Mouse (Mus musculus) gastrocnemius, adult 8-10 months (tissue): ENCODE measurements at regions not wholly inside any gene's neighbourhood (a gene's known extent, or its start where the extent isn't known, plus 50 kb on each side); places are given as distances from the start of the nearest gene placed in this dataset.
A peak's percentile ranks its signal among the peaks of the same experiment; 100 is the strongest.

ENCODE experiments used
- DNase-seq, 2 experiments: peaks; one replicate each; pipeline ENCODE4 v3.0.0; 2022; ENCODE audit warnings: low spot score in 2 of 2

DNA sequence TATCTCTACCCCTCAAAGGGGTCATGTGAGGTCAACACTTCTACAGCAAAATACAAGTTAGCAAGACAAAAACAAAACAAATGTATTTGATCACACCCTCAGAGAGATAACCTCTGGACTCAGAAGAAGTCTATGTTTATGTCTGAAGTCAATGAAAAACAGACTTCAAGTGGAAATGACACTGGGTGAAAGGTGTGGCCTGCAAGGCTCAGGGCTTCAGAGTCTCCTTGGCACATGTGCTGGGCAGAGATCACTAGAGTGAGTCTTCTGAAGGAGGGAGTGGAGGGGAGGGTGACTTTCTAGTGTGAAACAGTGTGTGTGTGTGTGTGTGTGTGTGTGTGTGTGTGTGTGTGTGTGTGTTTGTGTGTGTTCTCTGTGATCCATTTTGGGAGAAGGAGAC lies 68.2 kb downstream of the Il12a start:
- no peak for DNase-seq

- DNase-seq: no peak
Observed at GRCm38 (mm10) chr3:68759375-68759774, 68.9 kb downstream of the Il12a start.

DNA sequence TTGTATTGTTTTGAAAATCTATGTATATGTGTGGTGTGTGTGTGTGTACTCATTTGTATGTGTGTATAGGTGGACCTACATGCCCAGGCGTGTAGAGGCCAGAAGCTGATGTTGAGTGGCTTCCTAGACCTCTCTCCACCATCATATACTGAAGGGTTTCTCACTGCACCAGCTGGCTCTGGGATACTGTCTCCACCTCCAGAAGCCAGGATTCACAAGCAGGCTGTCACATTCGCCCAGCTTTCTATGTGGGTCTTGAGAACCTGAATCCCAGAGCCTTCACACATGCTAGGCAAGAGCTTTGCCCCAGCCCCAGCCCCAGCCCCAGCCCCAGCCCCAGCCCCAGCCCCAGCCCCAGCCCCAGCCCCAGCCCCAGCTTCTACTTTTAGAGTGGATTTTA lies 70.4 kb downstream of the Il12a start:
- no peak for DNase-seq

- no peak for DNase-seq
Observed at GRCm38 (mm10) chr3:68761242-68761625, 70.8 kb downstream of the Il12a start.

DNA sequence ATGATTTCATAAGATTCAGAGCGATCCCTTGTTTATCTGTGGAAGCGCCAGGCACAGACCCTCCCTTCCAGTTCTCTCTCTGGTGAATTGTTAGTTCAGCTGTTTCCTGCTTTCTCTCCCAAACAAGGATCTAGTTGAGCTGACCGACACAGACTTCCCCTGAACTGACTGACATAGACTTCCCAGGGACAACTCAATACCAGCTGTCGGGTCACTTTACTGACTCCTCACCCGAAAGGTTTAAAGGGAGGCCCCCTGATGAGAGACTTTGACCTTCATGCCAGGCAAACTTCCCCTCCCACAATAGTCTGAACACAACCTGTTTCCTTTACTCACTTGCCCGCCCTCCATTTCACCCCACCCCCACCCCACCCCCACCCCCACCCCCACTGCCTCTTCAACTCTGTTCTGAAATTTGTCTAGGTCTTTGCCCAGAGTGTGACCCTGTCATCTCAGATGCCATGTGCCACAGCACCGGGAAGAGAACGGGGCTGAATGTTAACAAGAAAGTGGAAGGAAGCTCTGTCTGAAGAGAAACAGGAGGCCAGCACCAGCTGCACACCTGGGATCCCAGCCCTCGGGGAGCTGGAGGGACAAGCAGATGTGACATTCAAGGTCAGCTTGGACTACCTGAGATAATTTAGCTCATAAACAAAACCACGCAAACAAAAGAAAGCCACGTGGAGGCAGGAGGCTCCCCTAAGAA lies 71.3 kb downstream of the Il12a start:
- no peak for DNase-seq

DNA sequence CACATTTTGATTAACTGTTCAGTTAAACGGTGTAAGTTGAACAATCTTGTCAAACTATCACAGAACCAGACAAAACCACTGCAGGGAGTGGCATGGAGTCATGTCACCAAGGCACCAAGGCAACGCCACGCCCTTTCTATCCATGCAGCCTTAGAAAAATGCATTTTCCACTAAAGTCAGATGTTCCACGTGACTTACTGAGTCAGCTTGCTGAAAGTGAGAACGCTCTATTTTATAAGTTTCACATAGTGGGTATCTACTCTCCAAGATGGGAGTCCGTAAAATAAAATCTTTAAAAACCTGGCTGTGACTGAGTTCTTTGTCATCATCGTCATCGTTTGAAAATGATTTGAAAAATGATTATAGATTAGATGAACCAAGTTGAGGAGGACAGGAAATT lies 72.5 kb downstream of the Il12a start:
- DNase-seq: no peak

- DNase-seq: no peak
Observed at GRCm38 (mm10) chr3:68764336-68764735, 73.9 kb downstream of the Il12a start.

- DNase-seq: peak; percentile 60 to 67
Observed at GRCm38 (mm10) chr3:68764917-68765598, 74.6 kb downstream of the Il12a start.

DNA sequence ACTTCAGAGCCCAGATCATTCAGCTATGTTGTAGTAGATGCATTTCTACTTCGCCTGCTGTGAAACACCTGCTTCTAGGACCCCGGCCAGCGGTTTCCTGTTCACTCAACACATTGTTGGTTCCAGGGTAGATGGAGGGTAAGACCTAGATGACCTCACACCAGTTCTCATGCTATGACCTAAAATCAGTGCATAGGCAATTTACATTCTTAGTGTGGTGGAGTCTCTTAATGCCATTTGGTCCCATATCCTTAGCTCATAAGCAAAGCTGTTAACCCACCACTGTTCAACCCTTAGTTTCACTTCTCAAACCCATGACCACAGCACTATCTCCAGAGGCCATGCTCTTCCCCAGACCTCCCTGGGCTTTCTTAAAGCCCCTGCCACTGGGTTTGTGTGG lies 81.1 kb downstream of the Il12a start:
- no peak for DNase-seq

DNA sequence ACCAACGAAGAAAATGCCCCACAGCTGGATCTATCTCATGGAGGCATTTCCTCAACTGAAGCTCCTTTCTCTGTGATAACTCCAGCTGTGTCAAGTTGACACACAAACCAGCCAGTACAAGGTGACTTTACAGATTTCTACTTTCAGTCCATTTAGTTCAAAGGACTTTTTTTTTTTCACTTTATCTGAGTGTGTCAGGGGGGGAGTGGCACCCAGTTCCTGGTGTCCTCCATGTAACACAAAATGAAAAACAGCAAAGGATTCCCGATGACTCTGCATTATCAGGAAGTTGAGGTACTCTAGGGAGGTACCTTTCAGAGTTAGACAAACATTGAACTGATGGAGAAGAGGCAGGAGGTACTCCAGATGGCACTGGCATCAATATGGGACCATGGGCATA lies 87.4 kb downstream of the Il12a start:
- no peak for DNase-seq

DNA sequence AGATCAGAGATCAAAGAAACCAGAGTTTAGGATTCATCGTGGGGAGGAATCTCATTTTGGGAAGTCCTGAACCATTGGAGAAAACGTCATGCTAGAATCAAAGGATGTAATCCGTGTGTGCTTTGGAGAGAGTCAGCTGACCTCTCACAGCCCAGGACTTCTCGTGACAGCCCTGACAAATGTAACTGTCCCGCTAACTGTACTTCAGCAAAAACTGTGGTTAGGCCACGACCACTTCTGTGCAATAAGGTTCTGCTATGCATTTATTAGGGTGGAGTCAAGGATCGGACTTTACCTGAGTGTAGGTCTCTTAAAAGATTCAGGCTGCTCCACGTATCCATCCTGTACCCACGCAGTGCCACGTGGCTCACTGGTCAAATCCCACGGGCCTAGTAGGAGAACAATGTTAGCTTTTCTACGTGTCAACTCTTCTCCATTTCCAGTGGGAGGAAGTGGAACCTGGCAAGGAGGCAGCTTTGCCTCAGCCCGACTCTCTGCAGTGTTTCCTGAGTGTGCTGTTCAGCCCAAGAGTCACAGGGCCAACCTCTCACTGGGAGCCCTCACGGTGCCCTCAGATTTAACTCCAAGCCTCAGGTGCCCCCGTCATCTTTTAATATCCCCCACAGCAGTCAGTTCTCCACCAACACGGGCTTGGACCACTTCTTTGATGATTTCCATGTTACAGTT lies 88.1 kb downstream of the Il12a start:
- DNase-seq: no peak

DNA sequence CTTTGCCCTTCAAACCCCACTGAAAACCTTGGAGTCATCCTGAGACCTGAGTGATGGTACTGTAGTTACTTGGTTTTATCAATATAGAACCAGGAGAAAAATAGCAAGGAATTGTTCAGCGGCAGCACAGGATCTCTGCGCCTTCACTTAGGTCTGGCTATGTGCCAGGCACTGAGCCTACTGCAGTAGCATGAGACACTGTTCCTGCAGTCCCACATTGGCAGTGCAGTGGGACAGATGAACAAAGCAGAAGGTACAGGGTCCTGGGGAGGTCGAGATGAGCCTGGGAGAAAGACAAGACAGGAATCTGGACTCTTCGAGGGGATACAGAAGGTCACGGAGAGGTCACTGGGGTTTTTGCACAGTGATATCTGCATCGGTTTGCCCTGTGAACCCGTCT lies 88.5 kb upstream of the 1110032F04Rik start:
- DNase-seq: no peak

GRCm38 (mm10) chr3:68781466-68781865 lies 87.9 kb upstream of the 1110032F04Rik start:
- no peak for DNase-seq

- no peak for DNase-seq
Observed at GRCm38 (mm10) chr3:68782363-68782762, 87.0 kb upstream of the 1110032F04Rik start.

GRCm38 (mm10) chr3:68783666-68784416 lies 85.5 kb upstream of the 1110032F04Rik start:
- no peak for DNase-seq

DNA sequence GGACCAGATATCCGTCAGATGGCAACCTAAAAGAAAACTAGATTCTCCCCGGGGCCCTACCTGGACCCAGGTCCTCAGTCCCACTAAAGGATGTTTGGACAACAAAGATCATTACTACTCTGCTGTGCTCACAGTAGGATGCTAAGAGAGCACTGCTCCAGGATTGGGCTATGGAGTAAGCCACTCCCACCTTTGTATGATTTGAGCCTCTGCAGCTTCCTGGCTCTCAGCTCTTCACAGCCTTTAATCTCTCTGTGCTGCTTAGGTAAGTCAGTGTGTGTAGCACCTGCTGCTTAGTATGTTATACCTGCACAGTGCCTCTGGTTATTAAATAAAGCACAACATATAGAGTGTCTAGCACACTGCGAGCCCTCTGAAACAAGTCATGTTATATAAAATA lies 82.6 kb upstream of the 1110032F04Rik start:
- DNase-seq: no peak

DNA sequence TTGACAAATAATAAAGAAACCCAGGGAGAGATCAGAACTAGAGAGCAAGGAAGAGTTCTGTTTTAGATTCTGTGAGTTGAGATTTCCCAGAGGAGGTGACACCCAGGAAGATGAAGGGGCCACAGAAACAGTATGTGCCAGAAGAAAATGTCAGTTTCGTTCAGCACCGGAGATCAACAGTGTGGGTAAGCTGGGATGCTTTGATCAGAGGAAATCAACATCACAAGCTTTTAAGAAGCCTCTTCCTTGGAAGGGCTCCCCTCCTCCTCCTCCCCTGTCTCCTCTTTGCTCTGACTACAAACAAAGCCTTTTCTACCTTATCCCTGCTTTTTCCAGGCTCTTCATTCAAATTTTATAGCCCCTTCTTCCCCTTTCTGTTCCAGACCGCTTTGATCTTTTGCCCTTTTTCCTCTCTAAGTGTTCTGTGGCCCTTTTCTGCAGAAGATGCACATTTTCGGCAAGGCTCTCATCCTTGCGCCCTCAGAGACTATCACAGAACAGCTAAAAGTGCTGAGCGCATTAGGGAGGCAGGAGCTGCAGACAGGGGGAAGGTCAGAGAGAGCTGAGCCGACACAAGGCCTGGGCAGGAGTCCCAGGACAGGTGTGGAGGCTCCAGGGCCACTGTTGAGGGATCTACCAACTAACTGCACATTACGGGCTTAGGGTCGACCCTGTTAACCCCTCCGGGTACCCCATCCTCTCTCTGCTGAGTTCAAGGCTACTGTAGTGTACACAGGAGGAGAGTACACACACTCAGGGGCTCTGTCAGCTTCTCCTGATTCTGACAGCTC lies 81.8 kb upstream of the 1110032F04Rik start:
- no peak for DNase-seq

DNA sequence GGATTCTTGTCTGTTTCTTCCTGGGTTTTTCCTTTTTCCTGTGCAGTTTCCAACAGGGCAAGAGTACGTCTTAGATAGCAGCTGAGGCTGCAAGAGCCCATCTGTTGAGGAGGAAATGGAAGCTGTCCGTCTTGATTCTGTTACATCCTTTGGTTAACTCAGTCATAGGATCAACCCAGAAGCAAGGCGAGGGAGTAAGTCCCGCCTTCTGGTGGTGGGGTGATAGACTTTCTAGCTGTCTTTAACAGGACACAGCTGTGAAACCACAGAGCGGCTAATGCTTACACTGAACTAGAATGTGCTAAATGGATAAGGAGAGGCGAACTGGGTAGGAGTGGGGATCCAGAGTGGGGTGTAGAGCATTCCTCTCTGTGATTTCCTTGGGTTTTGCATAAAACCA lies 79.9 kb upstream of the 1110032F04Rik start:
- DNase-seq: no peak

DNA sequence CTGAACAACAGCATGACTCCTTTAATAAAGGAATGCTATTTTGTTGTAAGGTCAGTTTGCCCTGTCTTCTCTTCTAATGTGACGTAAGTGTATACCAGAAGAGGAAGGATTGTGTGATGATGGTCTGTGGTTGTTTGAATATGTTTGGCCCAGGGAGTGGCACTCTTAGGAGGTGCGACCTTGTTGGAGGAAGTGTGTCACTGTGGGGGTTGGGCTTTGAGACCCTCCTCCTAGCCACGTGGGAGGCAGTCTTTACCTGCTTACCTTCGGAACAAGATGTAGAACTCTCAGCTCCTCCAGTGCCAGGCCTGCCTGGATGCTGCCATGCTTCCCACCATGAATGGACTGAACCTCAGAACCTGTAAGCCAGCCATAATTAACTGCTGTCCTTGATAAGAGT lies 78.9 kb upstream of the 1110032F04Rik start:
- DNase-seq: no peak

DNA sequence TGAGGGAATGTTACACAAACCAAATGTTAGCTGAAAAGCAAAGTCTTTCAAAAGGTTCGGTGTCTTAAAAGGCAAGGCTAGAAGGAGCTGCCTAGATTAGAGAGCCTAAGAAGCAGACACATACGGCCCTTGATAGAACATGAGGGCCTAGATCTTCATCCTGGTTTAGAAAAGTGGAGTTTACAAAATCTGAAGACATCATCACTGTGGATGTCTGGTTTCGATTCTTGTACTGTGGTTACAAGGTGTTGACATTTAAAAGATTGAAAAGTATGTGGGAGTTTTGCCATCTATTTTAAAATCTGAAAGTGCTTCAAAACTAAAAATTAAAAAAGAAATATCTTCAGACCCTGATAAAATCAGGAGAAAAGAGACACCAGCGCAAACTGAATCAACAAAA lies 76.5 kb upstream of the 1110032F04Rik start:
- no peak for DNase-seq

DNA sequence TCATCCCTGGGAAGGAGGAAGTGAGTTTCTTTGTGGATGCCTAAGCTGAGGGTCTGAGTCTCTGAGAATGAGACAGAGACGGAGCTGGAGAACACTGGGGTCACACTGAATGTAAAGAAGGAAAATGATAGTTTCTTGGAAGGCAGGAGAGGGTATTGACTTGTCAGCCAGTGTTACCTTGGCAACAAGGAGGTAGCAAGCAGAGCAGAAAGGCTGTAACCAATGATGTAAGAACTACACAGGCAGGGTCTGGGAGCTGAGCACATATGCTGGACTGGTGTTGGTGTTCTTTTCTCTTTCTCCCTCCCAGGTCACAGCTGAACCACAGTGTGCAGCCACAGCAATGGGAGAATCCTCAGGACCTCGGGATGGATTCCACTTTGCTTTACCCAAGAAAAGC lies 75.5 kb upstream of the 1110032F04Rik start:
- DNase-seq: no peak
